Mouse (Mus musculus) intestine, embryonic 15.5 days (tissue): ENCODE measurements around the gene Gm20388. TPM values are rescaled to one million over a fixed set of nuclear protein-coding genes. Genes with fewer than 3 reads are reported as not detected.
"Not testable (repeated sequence)": the region's sequence is repeated elsewhere in the genome, so short reads cannot be mapped to it uniquely, and the experiment has no call there.

Experiments
- ATAC-seq: fragments of 200-750 bp; cut with Nextera tagmentation; 2 replicates; pipeline ENCODE4 v1.8.0; 2017; ENCODE audit warnings: moderate TSS enrichment, moderate library complexity
- H3K27ac ChIP-seq: fragments of 300-500 bp; sonication (generic); 2 replicates; pipeline ENCODE4 v1.5.1; 2015; ENCODE audit warnings: mild to moderate bottlenecking, inconsistent platforms
- H3K27me3 ChIP-seq: fragments of 300-500 bp; sonication (generic); replicated peaks from 2 replicates; pipeline ENCODE4 v1.6.1; 2015; ENCODE audit warnings: inconsistent platforms
- H3K36me3 ChIP-seq: fragments of 300-500 bp; sonication (generic); 2 replicates; pipeline ENCODE4 v1.6.1; 2015; ENCODE audit warnings: inconsistent platforms
- H3K4me1 ChIP-seq: fragments of 300-500 bp; sonication (generic); replicated peaks from 2 replicates; pipeline ENCODE4 v1.6.1; 2015; ENCODE audit warnings: inconsistent platforms
- H3K4me2 ChIP-seq: fragments of 300-500 bp; sonication (generic); replicated peaks from 2 replicates; pipeline ENCODE4 v1.6.1; 2015; ENCODE audit warnings: mild to moderate bottlenecking, inconsistent platforms
- H3K4me3 ChIP-seq: fragments of 300-500 bp; sonication (generic); replicated peaks from 2 replicates; pipeline ENCODE4 v1.5.1; 2015; ENCODE audit warnings: inconsistent platforms
- H3K9ac ChIP-seq: fragments of 300-500 bp; sonication (generic); 2 replicates; pipeline ENCODE4 v1.6.1; 2015; ENCODE audit warnings: inconsistent platforms
- H3K9me3 ChIP-seq: fragments of 300-500 bp; sonication (generic); 2 replicates; pipeline ENCODE4 v1.6.1; 2016; ENCODE audit warnings: inconsistent platforms
- WGBS: fragments of 180-500 bp; shearing (Covaris S2); methylation state at CpG from one replicate; pipeline ENCODE4 v1.1.7; 2015; 5-methylcytosine and 5-hydroxymethylcytosine counted together
- polyA plus RNA-seq: library from polyadenylated mRNA; unstranded; fragments of >200 nt; fragmentation: Nextera tagmentation; extraction: Ambion mirVana; gene quantifications from 2 replicates; pipeline ENCODE4 v1.2.1, GENCODE M21; 2015

Gene Gm20388
- polyA plus RNA-seq, 1 experiment from 2014 or later: not detected

GRCm38 (mm10) chr8:123101735-123102685 is 3191.4 kb downstream of the Gm20388 start, which contains the start of gene Rpl13:
Gene Rpl13, plus strand, starts transcription at chr8:123102350.
- H3K27me3 ChIP-seq: no peaks in the 10 kb centered on the region
- under 1% methylated on average over 56 of the region's 56 CpGs for WGBS
- no peaks in the 10 kb centered on the region for H3K9me3 ChIP-seq
- peaks cover 18% of the 10 kb centered on the region for H3K36me3 ChIP-seq
- ATAC-seq: peak; percentile 96
- peak within 1 kb of the TSS; percentile 84 for H3K4me2 ChIP-seq
- H3K9ac ChIP-seq: peak within 1 kb of the TSS; percentile 93
- H3K4me1 ChIP-seq: peaks cover 9% of the 10 kb centered on the region
- peak within 1 kb of the TSS; percentile 96 for H3K27ac ChIP-seq
- H3K4me3 ChIP-seq: peak within 1 kb of the TSS; percentile 75

- peak overlapping the region; percentile 93 for H3K9ac ChIP-seq
- H3K36me3 ChIP-seq: peaks cover 18% of the 10 kb centered on the region
- peak overlapping the region; percentile 75 for H3K4me3 ChIP-seq
- 2% methylated on average over 26 of the region's 26 CpGs for WGBS
- H3K9me3 ChIP-seq, H3K4me1 ChIP-seq, H3K27me3 ChIP-seq: not testable (repeated sequence)
- peak overlapping the region; percentile 84 for H3K4me2 ChIP-seq
- peak; percentile 5; the same call in 1 of the 2 replicates for ATAC-seq
- peak overlapping the region; percentile 96 for H3K27ac ChIP-seq
These were observed 3192.2 kb downstream of the Gm20388 start for GRCm38 (mm10) chr8:123102855-123103254.

GRCm38 (mm10) chr8:123103285-123103684 is 3192.6 kb downstream of the Gm20388 start:
- no peaks in the 10 kb centered on the region for H3K27me3 ChIP-seq
- peaks cover 9% of the 10 kb centered on the region for H3K4me1 ChIP-seq
- peak overlapping the region; percentile 84 for H3K4me2 ChIP-seq
- peak overlapping the region; percentile 93 for H3K9ac ChIP-seq
- peaks cover 18% of the 10 kb centered on the region for H3K36me3 ChIP-seq
- H3K27ac ChIP-seq: peak overlapping the region; percentile 58; the same call in 1 of the 2 replicates
- no peaks in the 10 kb centered on the region for H3K9me3 ChIP-seq
- ATAC-seq: no peak
- WGBS: 11% methylated on average over 15 of the region's 15 CpGs
- peak overlapping the region; percentile 75 for H3K4me3 ChIP-seq

- Histone ChIP-seq H3K9me3 (no peaks in the 10 kb centered on the region), H3K4me1 (peaks cover 9% of the 10 kb centered on the region), H3K4me2 (peak overlapping the region; percentile 84), H3K27me3 (no peaks in the 10 kb centered on the region), H3K27ac (peak overlapping the region; percentile 58; the same call in 1 of the 2 replicates), H3K9ac (peak overlapping the region; percentile 93), H3K36me3 (peaks cover 18% of the 10 kb centered on the region), H3K4me3 (peak overlapping the region; percentile 75)
- no peak for ATAC-seq
- WGBS: 75% methylated on average over 6 of the region's 6 CpGs
These were observed 3193.6 kb downstream of the Gm20388 start for GRCm38 (mm10) chr8:123104046-123104767.

- Histone ChIP-seq H3K27ac (no peak overlapping the region), H3K9me3 (no peaks in the 10 kb centered on the region), H3K36me3 (peaks cover 18% of the 10 kb centered on the region), H3K4me3 (no peak overlapping the region), H3K9ac (no peak overlapping the region), H3K4me1 (peaks cover 9% of the 10 kb centered on the region), H3K27me3 (no peaks in the 10 kb centered on the region), H3K4me2 (no peak overlapping the region)
- WGBS: 64% methylated on average over 5 of the region's 5 CpGs
- no peak for ATAC-seq
These were observed 3195.1 kb downstream of the Gm20388 start for GRCm38 (mm10) chr8:123105553-123106326.

- Histone ChIP-seq H3K27ac (no peak overlapping the region), H3K9me3 (no peaks in the 10 kb centered on the region), H3K36me3 (peaks cover 18% of the 10 kb centered on the region), H3K4me1 (peaks cover 9% of the 10 kb centered on the region), H3K27me3 (no peaks in the 10 kb centered on the region), H3K4me3 (no peak overlapping the region), H3K4me2 (no peak overlapping the region), H3K9ac (no peak overlapping the region)
- 40% methylated on average over 2 of the region's 2 CpGs for WGBS
- ATAC-seq: no peak
These were observed 3195.9 kb downstream of the Gm20388 start for GRCm38 (mm10) chr8:123106531-123106930.

- 69% methylated on average over 1 of the region's 1 CpGs for WGBS
- H3K9ac ChIP-seq: no peak overlapping the region
- no peak for ATAC-seq
- no peaks in the 10 kb centered on the region for H3K27me3 ChIP-seq
- H3K4me2 ChIP-seq: no peak overlapping the region
- peaks cover 9% of the 10 kb centered on the region for H3K4me1 ChIP-seq
- H3K4me3 ChIP-seq: no peak overlapping the region
- H3K36me3 ChIP-seq: peaks cover 18% of the 10 kb centered on the region
- no peaks in the 10 kb centered on the region for H3K9me3 ChIP-seq
- H3K27ac ChIP-seq: no peak overlapping the region
These were observed 3197.4 kb downstream of the Gm20388 start for GRCm38 (mm10) chr8:123108010-123108409.

- Histone ChIP-seq H3K36me3 (peaks cover 13% of the 10 kb centered on the region), H3K4me2 (no peak overlapping the region), H3K27me3 (no peaks in the 10 kb centered on the region), H3K9me3 (no peaks in the 10 kb centered on the region), H3K27ac (no peak overlapping the region), H3K4me3 (no peak overlapping the region), H3K4me1 (peaks cover 2% of the 10 kb centered on the region; the same call in 1 of the 2 replicates), H3K9ac (no peak overlapping the region)
- 76% methylated on average over 5 of the region's 5 CpGs for WGBS
- ATAC-seq: no peak
These were observed 3198.3 kb downstream of the Gm20388 start for GRCm38 (mm10) chr8:123108953-123109352.

GRCm38 (mm10) chr8:123110649-123111048 is 3200.0 kb downstream of the Gm20388 start:
- no peak overlapping the region for H3K4me3 ChIP-seq
- no peak overlapping the region for H3K4me2 ChIP-seq
- H3K27ac ChIP-seq: no peak overlapping the region
- no peak overlapping the region for H3K9ac ChIP-seq
- peaks cover under 1% of the 10 kb centered on the region; the same call in 1 of the 2 replicates for H3K36me3 ChIP-seq
- H3K9me3 ChIP-seq: no peaks in the 10 kb centered on the region
- WGBS: 16% methylated on average over 4 of the region's 4 CpGs
- ATAC-seq: peak; percentile 81
- H3K27me3 ChIP-seq: peaks cover 1% of the 10 kb centered on the region
- H3K4me1 ChIP-seq: no peaks in the 10 kb centered on the region

- Histone ChIP-seq H3K27me3 (peaks cover 23% of the 10 kb centered on the region), H3K4me2 (no peak overlapping the region), H3K4me3 (no peak overlapping the region), H3K27ac (no peak overlapping the region), H3K9me3 (no peaks in the 10 kb centered on the region), H3K4me1 (peaks cover 10% of the 10 kb centered on the region; the same call in 1 of the 2 replicates), H3K9ac (no peak overlapping the region), H3K36me3 (no peaks in the 10 kb centered on the region)
- ATAC-seq: no peak
- 83% methylated on average over 9 of the region's 9 CpGs for WGBS
These were observed 3202.3 kb downstream of the Gm20388 start for GRCm38 (mm10) chr8:123112892-123113291.

GRCm38 (mm10) chr8:123113908-123114469 is 3203.3 kb downstream of the Gm20388 start:
- Histone ChIP-seq H3K4me2 (no peak overlapping the region), H3K4me3 (no peak overlapping the region), H3K4me1 (peaks cover 10% of the 10 kb centered on the region; the same call in 1 of the 2 replicates), H3K36me3 (no peaks in the 10 kb centered on the region), H3K27ac (no peak overlapping the region), H3K9ac (no peak overlapping the region), H3K27me3 (peaks cover 34% of the 10 kb centered on the region), H3K9me3 (no peaks in the 10 kb centered on the region)
- ATAC-seq: no peak
- WGBS: 46% methylated on average over 2 of the region's 2 CpGs
